ENCODE assay signal across 14 mouse cellular contexts in the genomic region with DNA sequence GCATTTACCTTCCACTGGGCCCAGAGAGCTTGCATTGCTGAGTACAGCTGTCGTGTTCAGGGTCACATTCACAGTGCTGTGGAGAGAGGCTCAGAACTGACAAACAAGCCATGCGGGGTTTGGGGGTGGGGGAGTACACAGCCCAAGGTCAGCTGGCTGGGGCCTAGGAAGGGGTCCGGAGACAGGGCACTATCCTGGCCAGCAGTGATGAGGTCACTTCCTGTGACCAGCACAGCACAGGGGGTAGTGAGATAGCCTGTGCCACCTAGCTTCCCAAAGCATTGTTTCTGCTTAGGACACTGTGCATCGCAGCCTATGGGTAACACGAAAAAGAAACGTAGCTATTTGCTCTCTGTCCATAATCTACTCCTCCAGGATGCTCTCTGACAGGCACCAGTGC. TPM values are rescaled to one million over a fixed set of nuclear protein-coding genes. Genes with fewer than 3 reads are reported as not detected.
DNase-seq lines count a peak whose midpoint lies in the region; ATAC-seq and TF ChIP-seq lines count a peak whose summit lies in the region.
"Had no signal": no experiment of that assay in that cellular context is flagged by ENCODE, and none has a peak within 500 bp of the region (broad histone marks: within the 10 kb centered on the region; RNA-seq: fewer than 3 reads in every experiment).

No protein-coding gene starts in this region.

- peak overlapping the region; percentile 86 for H3K27ac ChIP-seq in heart, embryonic 12.5 days (ENCODE audit: poor library complexity, severe bottlenecking)
- H3K27ac ChIP-seq in heart, adult 2 months, result no peak overlapping the region
- H3K27ac ChIP-seq in kidney, embryonic 14.5 days (ENCODE audit: low read depth, low read length), result peak overlapping the region; percentile 32; the same call in 1 of the 2 replicates
- peak overlapping the region; percentile 40; the same call in 1 of the 2 replicates for H3K27ac ChIP-seq in midbrain, embryonic 15.5 days
- H3K27ac ChIP-seq in midbrain, embryonic 11.5 days (ENCODE audit: low read depth, low read length), result no peak overlapping the region
- H3K27ac ChIP-seq in liver, postnatal 0 days (ENCODE audit: low read depth), result no peak overlapping the region
- H3K27ac ChIP-seq: neural tube, embryonic 13.5 days had no signal

- intact Hi-C loops in heart, adult 2 months (cut with DNase I), result no loop called here

- no peaks in the 10 kb centered on the region for H3K27me3 ChIP-seq in heart, embryonic 12.5 days (replicated peaks)
- no peaks in the 10 kb centered on the region for H3K27me3 ChIP-seq in heart, adult 2 months (ENCODE audit: control insufficient read depth, insufficient read depth, low read length)
- H3K27me3 ChIP-seq in kidney, embryonic 14.5 days (ENCODE audit: control insufficient read depth, insufficient read depth, low read length), result no peaks in the 10 kb centered on the region
- H3K27me3 ChIP-seq in midbrain, embryonic 15.5 days (replicated peaks), result no peaks in the 10 kb centered on the region
- no peaks in the 10 kb centered on the region for H3K27me3 ChIP-seq in midbrain, embryonic 11.5 days (ENCODE audit: control insufficient read depth, insufficient read depth, low read length)
- H3K27me3 ChIP-seq in liver, postnatal 0 days (ENCODE audit: insufficient read depth, low read length), result no peaks in the 10 kb centered on the region
- H3K27me3 ChIP-seq: midbrain, embryonic 12.5 days; neural tube, embryonic 13.5 days had no signal

- peaks cover 62% of the 10 kb centered on the region for H3K4me1 ChIP-seq in heart, embryonic 12.5 days (replicated peaks)
- H3K4me1 ChIP-seq in heart, adult 2 months (ENCODE audit: control insufficient read depth, insufficient read depth, low read length), result peaks cover 5% of the 10 kb centered on the region; the same call in 1 of the 2 replicates
- H3K4me1 ChIP-seq in kidney, embryonic 14.5 days (ENCODE audit: control insufficient read depth, insufficient read depth, low read length), result peaks cover 18% of the 10 kb centered on the region
- peaks cover 13% of the 10 kb centered on the region; the same call in 1 of the 2 replicates for H3K4me1 ChIP-seq in midbrain, embryonic 15.5 days
- H3K4me1 ChIP-seq in midbrain, embryonic 11.5 days (ENCODE audit: control insufficient read depth, insufficient read depth, low read length), result no peaks in the 10 kb centered on the region
- H3K4me1 ChIP-seq in liver, postnatal 0 days (ENCODE audit: insufficient read depth), result 0 out of 2 replicates have a peak, but pooled peaks cover 2% of the 10 kb centered on the region
- H3K4me1 ChIP-seq: midbrain, embryonic 12.5 days had no signal

- TF ChIP-seq CTCF in heart, adult 2 months (IDR thresholded peaks at IDR 0.05), result no peak
- no peak for TF ChIP-seq CTCF in liver, postnatal 0 days (IDR thresholded peaks at IDR 0.05; ENCODE audit: low read depth)

- H3K9ac ChIP-seq in heart, embryonic 12.5 days, result peak overlapping the region; percentile 55
- H3K9ac ChIP-seq in heart, adult 2 months (ENCODE audit: low read depth, low read length), result no peak overlapping the region
- no peak overlapping the region for H3K9ac ChIP-seq in kidney, embryonic 14.5 days (ENCODE audit: low read depth, low read length)
- H3K9ac ChIP-seq in midbrain, embryonic 15.5 days, result no peak overlapping the region
- no peak overlapping the region for H3K9ac ChIP-seq in midbrain, embryonic 11.5 days (ENCODE audit: low read length)
- H3K9ac ChIP-seq in liver, postnatal 0 days (replicated peaks), result no peak overlapping the region
- H3K9ac ChIP-seq: midbrain, embryonic 12.5 days; neural tube, embryonic 13.5 days had no signal

- H3K9me3 ChIP-seq in heart, embryonic 12.5 days (replicated peaks), result peaks cover under 1% of the 10 kb centered on the region; the same call in 1 of the 2 replicates
- H3K9me3 ChIP-seq in kidney, embryonic 14.5 days (ENCODE audit: control insufficient read depth, low read length), result no peaks in the 10 kb centered on the region
- H3K9me3 ChIP-seq in midbrain, embryonic 15.5 days, result no peaks in the 10 kb centered on the region
- H3K9me3 ChIP-seq in midbrain, embryonic 11.5 days (ENCODE audit: control insufficient read depth, low read length), result no peaks in the 10 kb centered on the region
- no peaks in the 10 kb centered on the region for H3K9me3 ChIP-seq in liver, postnatal 0 days (ENCODE audit: low read length)
- H3K9me3 ChIP-seq: midbrain, embryonic 12.5 days; neural tube, embryonic 13.5 days had no signal

- TF ChIP-seq EP300 in heart, adult 2 months (IDR thresholded peaks at IDR 0.05; ENCODE audit: insufficient read depth, low read depth, low read length), result no peak
- TF ChIP-seq EP300 in liver, postnatal 0 days (IDR thresholded peaks at IDR 0.05; ENCODE audit: low read depth), result no peak

- no peak for TF ChIP-seq POLR2A in heart, adult 2 months (IDR thresholded peaks at IDR 0.05; ENCODE audit: insufficient read depth, low read depth, low read length)

- H3K36me3 ChIP-seq in heart, embryonic 12.5 days, result peaks cover 32% of the 10 kb centered on the region
- H3K36me3 ChIP-seq in heart, adult 2 months (ENCODE audit: control insufficient read depth, insufficient read depth, low read length), result no peaks in the 10 kb centered on the region
- peaks cover 17% of the 10 kb centered on the region; the same call in 1 of the 2 replicates for H3K36me3 ChIP-seq in kidney, embryonic 14.5 days (ENCODE audit: control insufficient read depth, insufficient read depth, low read length)
- peaks cover 10% of the 10 kb centered on the region; the same call in 1 of the 2 replicates for H3K36me3 ChIP-seq in midbrain, embryonic 15.5 days (replicated peaks)
- no peaks in the 10 kb centered on the region for H3K36me3 ChIP-seq in midbrain, embryonic 11.5 days (ENCODE audit: control insufficient read depth, insufficient read depth, low read length)
- H3K36me3 ChIP-seq in liver, postnatal 0 days (replicated peaks; ENCODE audit: insufficient read depth, low read length), result peaks cover 20% of the 10 kb centered on the region

- H3K4me3 ChIP-seq in heart, embryonic 12.5 days, result no peak overlapping the region
- no peak overlapping the region for H3K4me3 ChIP-seq in heart, adult 2 months
- no peak overlapping the region for H3K4me3 ChIP-seq in kidney, embryonic 14.5 days (ENCODE audit: low read length)
- H3K4me3 ChIP-seq in midbrain, embryonic 15.5 days, result no peak overlapping the region
- no peak overlapping the region for H3K4me3 ChIP-seq in midbrain, embryonic 11.5 days (ENCODE audit: low read depth, low read length)
- no peak overlapping the region for H3K4me3 ChIP-seq in liver, postnatal 0 days (ENCODE audit: low read depth, low read length)
- H3K4me3 ChIP-seq: midbrain, embryonic 12.5 days; neural tube, embryonic 13.5 days had no signal

- no peak overlapping the region for H3K4me2 ChIP-seq in heart, embryonic 12.5 days
- no peak overlapping the region for H3K4me2 ChIP-seq in kidney, embryonic 14.5 days (replicated peaks; ENCODE audit: low read depth, low read length)
- no peak overlapping the region for H3K4me2 ChIP-seq in midbrain, embryonic 15.5 days
- no peak overlapping the region for H3K4me2 ChIP-seq in midbrain, embryonic 11.5 days
- no peak overlapping the region for H3K4me2 ChIP-seq in liver, postnatal 0 days (ENCODE audit: low read depth, low read length)
- H3K4me2 ChIP-seq: midbrain, embryonic 12.5 days; neural tube, embryonic 13.5 days had no signal

- 0 out of 2 replicates have a peak, but pooled peaks have one; percentile 39 for ATAC-seq in heart, embryonic 12.5 days (ENCODE audit: insufficient number of reproducible peaks, low FRiP score)
- ATAC-seq in kidney, embryonic 14.5 days (ENCODE audit: low FRiP score, low TSS enrichment), result peak; percentile 39; the same call in 1 of the 2 replicates
- ATAC-seq in midbrain, embryonic 15.5 days (replicated peaks), result 0 out of 2 replicates have a peak, but pooled peaks have one; percentile 45
- ATAC-seq in midbrain, embryonic 11.5 days (ENCODE audit: low FRiP score), result no peak
- peak; percentile 63 for ATAC-seq in liver, postnatal 0 days
- ATAC-seq: CD4-positive, CD25-positive, alpha-beta regulatory T cell, adult 4 months had no signal

- no peak for DNase-seq in heart, adult 2 months
- no peak for DNase-seq in kidney, postnatal 14 days
- no peak for DNase-seq in midbrain, embryonic 11.5 days (ENCODE audit: low spot score, missing footprints)
- DNase-seq in liver, postnatal 0 days, result no peak
- DNase-seq in adipocyte (ENCODE audit: low spot score), result no peak
- DNase-seq: cerebellum, adult 9-10 months; gastrocnemius, postnatal 10 days; thymus, adult 18-20 months had no signal

- WGBS in heart, embryonic 12.5 days, result 55% methylated on average over 6 of the region's 6 CpGs
- WGBS in heart, adult 2 months, result 50% methylated on average over 6 of the region's 6 CpGs
- WGBS in kidney, embryonic 14.5 days, result 39% methylated on average over 6 of the region's 6 CpGs
- WGBS in midbrain, embryonic 15.5 days, result 79% methylated on average over 6 of the region's 6 CpGs
- WGBS in midbrain, embryonic 11.5 days, result 84% methylated on average over 6 of the region's 6 CpGs
- 55% methylated on average over 6 of the region's 6 CpGs for WGBS in liver, postnatal 0 days (ENCODE audit: insufficient replicate concordance)

- no peaks in the 10 kb centered on the region for H3K79me2 ChIP-seq in heart, adult 2 months (replicated peaks; ENCODE audit: control insufficient read depth, insufficient read depth, low read length)

RNA-seq across cellular contexts. Expression of a gene that starts 30.8 kb away (rescaled TPM):
- polyA plus RNA-seq in heart, embryonic 12.5 days (2016; fragmentation: Nextera tagmentation; extraction: Ambion mirVana), result 0.10 and 0.26 TPM in 2 replicates
- total RNA-seq in heart, adult 2 months (2021), result under 1 TPM; 0.11 to 0.26 TPM
- polyA plus RNA-seq in heart, adult 2 months (2012; rRNA removed), result 0.03 and 0.08 TPM in 2 replicates
- 0.20 and 0.23 TPM in 2 replicates for polyA plus RNA-seq in kidney, embryonic 14.5 days (2014; fragmentation: Nextera tagmentation; extraction: Ambion mirVana)
- polyA plus RNA-seq in midbrain, embryonic 15.5 days (2015; fragmentation: Nextera tagmentation; extraction: Ambion mirVana), result 0.23 and 0.34 TPM in 2 replicates
- polyA plus RNA-seq in midbrain, embryonic 11.5 days (2014; fragmentation: Nextera tagmentation; extraction: Ambion mirVana), result 0.08 and 0.11 TPM in 2 replicates
- polyA plus RNA-seq in liver, postnatal 0 days (2015; fragmentation: Nextera tagmentation; extraction: Ambion mirVana), result 0.06 and 0.11 TPM in 2 replicates

Comparison
In these comparisons a context has a peak if more than half of its experiments do, and no peak if none do; other contexts are left out.
1. H3K27ac ChIP-seq: peak in heart, embryonic 12.5 days (single experiment), kidney, embryonic 14.5 days (single experiment) and midbrain, embryonic 15.5 days (single experiment); none in heart, adult 2 months (single experiment), midbrain, embryonic 11.5 days (single experiment) and liver, postnatal 0 days (single experiment).